Mouse (Mus musculus) C2C12 (cell line): ENCODE data around the gene Sycp2. TPM values are rescaled to one million over a fixed set of nuclear protein-coding genes. Genes with fewer than 3 reads are reported as not detected.
"Not testable (repeated sequence)": the region's sequence is repeated elsewhere in the genome, so short reads cannot be mapped to it uniquely, and the experiment has no call there.

Experiments
- H3K27me3 ChIP-seq: one replicate; pipeline ENCODE4 v1.6.1; 2011; ENCODE audit not compliant: control insufficient read depth, insufficient read depth, insufficient read length
- H3K36me3 ChIP-seq: one replicate; pipeline ENCODE4 v1.6.1; 2011; ENCODE audit not compliant: control insufficient read depth, insufficient read depth
- H3K4me3 ChIP-seq: one replicate; pipeline ENCODE4 v1.5.1; 2011; ENCODE audit warnings: mild to moderate bottlenecking, control low read depth; ENCODE audit not compliant: poor library complexity, insufficient read depth, severe bottlenecking
- H3K79me2 ChIP-seq: one replicate; pipeline ENCODE4 v1.6.1; 2011; ENCODE audit not compliant: control insufficient read depth, insufficient read depth
- H3K79me3 ChIP-seq: one replicate; pipeline ENCODE4 v1.6.1; 2011; ENCODE audit warnings: low read depth, control low read depth
- H3ac ChIP-seq: one replicate; pipeline ENCODE3; 2011; ENCODE audit warnings: low read depth; ENCODE audit not compliant: control insufficient read depth, insufficient read length
- CEBPB ChIP-seq: IDR thresholded peaks from one replicate; pipeline ENCODE4 v1.6.1; 2011; ENCODE audit warnings: low read depth, mild to moderate bottlenecking, control low read depth, moderate library complexity
- CTCF ChIP-seq: IDR thresholded peaks from one replicate; pipeline ENCODE4 v1.5.1; 2011; ENCODE audit not compliant: control insufficient read depth, insufficient read depth, insufficient read length
- FOSL1 ChIP-seq: IDR thresholded peaks from one replicate; pipeline ENCODE4 v1.8.0; 2011; ENCODE audit warnings: mild to moderate bottlenecking, low read length; ENCODE audit not compliant: poor library complexity, insufficient read depth, severe bottlenecking
- MAX ChIP-seq: IDR thresholded peaks from one replicate; pipeline ENCODE4 v1.6.1; 2011; ENCODE audit warnings: mild to moderate bottlenecking, control low read depth
- MYOD1 ChIP-seq: IDR thresholded peaks from one replicate; pipeline ENCODE4 v1.6.1; 2011; ENCODE audit warnings: low read depth; ENCODE audit not compliant: control insufficient read depth, insufficient read length
- MYOG ChIP-seq: IDR thresholded peaks from one replicate; pipeline ENCODE4 v1.6.1; 2011; ENCODE audit not compliant: control insufficient read depth, insufficient read length; ENCODE audit errors: extremely low read depth
- USF1 ChIP-seq: IDR thresholded peaks from one replicate; pipeline ENCODE4 v1.6.1; 2011; ENCODE audit warnings: low read depth, mild to moderate bottlenecking, control low read depth, moderate library complexity
- polyA plus RNA-seq: library from polyadenylated mRNA; unstranded; fragments of >200 nt; fragmentation: generic; extraction: Trizol; gene quantifications from one replicate; pipeline ENCODE4 v1.2.1, GENCODE M21; 2012; ENCODE audit warnings: missing spikeins

Gene Sycp2
- polyA plus RNA-seq, 1 experiment = not detected

- Histone ChIP-seq H3K79me3 (no peaks in the 10 kb centered on the region), H3K79me2 (no peaks in the 10 kb centered on the region), H3ac (no peak overlapping the region), H3K27me3 (no peaks in the 10 kb centered on the region), H3K36me3 (no peaks in the 10 kb centered on the region), H3K4me3 (no peak overlapping the region)
- TF ChIP-seq USF1 = no peak
- no peak for TF ChIP-seq CEBPB
- no peak for TF ChIP-seq MAX
- no peak for TF ChIP-seq MYOD1
- no peak for TF ChIP-seq MYOG
- TF ChIP-seq FOSL1 = no peak
- no peak for TF ChIP-seq CTCF
These were observed 5.6 kb upstream of the Sycp2 start for GRCm38 (mm10) chr2:178413081-178413480.

- H3K79me2 ChIP-seq = no peaks in the 10 kb centered on the region
- H3K4me3 ChIP-seq = no peak overlapping the region
- H3K36me3 ChIP-seq = no peaks in the 10 kb centered on the region
- TF ChIP-seq FOSL1 (no peak), CEBPB (no peak), USF1 (no peak), CTCF (no peak), MAX (no peak), MYOG (no peak), MYOD1 (no peak)
- H3ac ChIP-seq = no peak overlapping the region
- no peaks in the 10 kb centered on the region for H3K79me3 ChIP-seq
- H3K27me3 ChIP-seq = no peaks in the 10 kb centered on the region
These were observed 5.1 kb upstream of the Sycp2 start for GRCm38 (mm10) chr2:178412598-178412997.

DNA sequence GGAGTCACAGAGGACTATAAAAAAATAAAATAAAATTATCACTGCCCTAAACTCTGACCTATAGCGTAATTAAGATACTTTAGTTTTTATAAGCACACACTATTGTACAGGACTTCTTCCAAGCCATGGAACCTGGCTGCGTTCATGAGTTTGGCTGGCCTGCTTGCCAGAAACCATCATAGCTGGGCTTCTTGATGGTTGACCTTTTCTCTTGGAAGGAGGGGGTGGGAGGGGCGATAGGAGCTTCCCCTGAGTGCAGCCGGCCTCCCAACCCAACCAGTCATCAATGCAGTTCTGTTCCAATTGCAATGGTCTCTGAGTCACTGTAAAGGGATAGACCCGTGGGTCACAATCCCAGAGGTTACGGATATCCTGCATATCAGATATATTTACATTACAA, 2.8 kb upstream of the Sycp2 start:
- H3K4me3 ChIP-seq = no peak overlapping the region
- TF ChIP-seq CEBPB (no peak), MYOG (no peak), MYOD1 (no peak), USF1 (no peak), FOSL1 (no peak), CTCF (no peak)
- H3K36me3 ChIP-seq = no peaks in the 10 kb centered on the region
- no peaks in the 10 kb centered on the region for H3K79me2 ChIP-seq
- H3K27me3 ChIP-seq = no peaks in the 10 kb centered on the region
- no peaks in the 10 kb centered on the region for H3K79me3 ChIP-seq
- no peak overlapping the region for H3ac ChIP-seq

GRCm38 (mm10) chr2:178409024-178409423, 1.5 kb upstream of the Sycp2 start:
- H3K4me3 ChIP-seq = no peak overlapping the region
- H3K27me3 ChIP-seq = no peaks in the 10 kb centered on the region
- TF ChIP-seq MAX (no peak), CEBPB (no peak), FOSL1 (no peak), MYOD1 (no peak), CTCF (no peak), USF1 (no peak), MYOG (no peak)
- no peak overlapping the region for H3ac ChIP-seq
- no peaks in the 10 kb centered on the region for H3K36me3 ChIP-seq
- H3K79me3 ChIP-seq = no peaks in the 10 kb centered on the region
- no peaks in the 10 kb centered on the region for H3K79me2 ChIP-seq

- Histone ChIP-seq H3K79me2 (no peaks in the 10 kb centered on the region), H3K79me3 (no peaks in the 10 kb centered on the region)
- TF ChIP-seq MYOG = no peak
- TF ChIP-seq CEBPB = no peak
- TF ChIP-seq USF1 = no peak
- no peak for TF ChIP-seq MAX
- no peak for TF ChIP-seq CTCF
- TF ChIP-seq MYOD1 = no peak
- no peak for TF ChIP-seq FOSL1
These were observed 64.9 kb downstream of the Sycp2 start for GRCm38 (mm10) chr2:178342597-178342996.

GRCm38 (mm10) chr2:178342105-178342504, 65.4 kb downstream of the Sycp2 start:
- not testable (repeated sequence) for H3K79me3 ChIP-seq, H3K4me3 ChIP-seq, H3K36me3 ChIP-seq, H3ac ChIP-seq, H3K79me2 ChIP-seq, H3K27me3 ChIP-seq

More at GRCm38 (mm10) chr2:178342597-178342996, 64.9 kb downstream of the Sycp2 start:
- Histone ChIP-seq H3K27me3 (no peaks in the 10 kb centered on the region), H3K36me3 (no peaks in the 10 kb centered on the region), H3K4me3 (no peak overlapping the region), H3ac (no peak overlapping the region)
